In genomic region chr8:123042158-123042973, GRCm38 (mm10) we compare ENCODE assay signal across 8 mouse cellular contexts. TPM values are rescaled to one million over a fixed set of nuclear protein-coding genes. Genes with fewer than 3 reads are reported as not detected.
DNase-seq lines count a peak whose midpoint lies in the region; ATAC-seq and TF ChIP-seq lines count a peak whose summit lies in the region.

TSS of gene Ankrd11 (minus strand) at chr8:123042277.

- peak; percentile 97 for ATAC-seq in heart, embryonic 15.5 days (replicated peaks; ENCODE audit: insufficient number of reproducible peaks, insufficient read depth, low FRiP score, low read depth)
- ATAC-seq in liver, embryonic 14.5 days (ENCODE audit: insufficient read depth): peak; percentile 93
- ATAC-seq in neural tube, embryonic 11.5 days (ENCODE audit: insufficient read depth, low FRiP score, low TSS enrichment): peak; percentile 97
- ATAC-seq in stomach, postnatal 0 days (ENCODE audit: low FRiP score, low TSS enrichment): peak; percentile 98

- DNase-seq in CD8-positive naive resting alpha-beta T cell, adult 2 months (ENCODE audit: low read depth in 2 of 2, low spot score in 2 of 2): peak; percentile 99
- DNase-seq in c-Kit-positive CD71-negative TER-119-negative erythroid progenitor cells, embryonic 14.5 days (ENCODE audit: low read depth): peak; percentile 98
- peak; percentile 100 for DNase-seq in forebrain, embryonic 10.5 days (ENCODE audit: extremely low spot score, low spot score)
- DNase-seq in kidney, postnatal 25 days: peak; percentile 99 to 100
- peak; percentile 99 for DNase-seq in liver, embryonic 14.5 days (ENCODE audit: low read depth in 3 of 3, low spot score in 3 of 3)
- peak; percentile 100 for DNase-seq in neural tube, embryonic 11.5 days (ENCODE audit: low spot score)
- DNase-seq in stomach, postnatal 0 days (ENCODE audit: low spot score): peak; percentile 99

- under 1% methylated on average over 91 of the region's 91 CpGs for WGBS in forebrain, embryonic 10.5 days
- WGBS in heart, embryonic 15.5 days: 0% methylated on average over 77 of the region's 91 CpGs
- WGBS in liver, embryonic 14.5 days (ENCODE audit: insufficient replicate concordance): under 1% methylated on average over 88 of the region's 91 CpGs
- 0% methylated on average over 82 of the region's 91 CpGs for WGBS in neural tube, embryonic 11.5 days
- under 1% methylated on average over 73 of the region's 91 CpGs for WGBS in stomach, postnatal 0 days

- H3K9ac ChIP-seq in heart, embryonic 15.5 days: peak within 1 kb of the TSS; percentile 96
- peak within 1 kb of the TSS; percentile 99 for H3K9ac ChIP-seq in liver, embryonic 14.5 days (replicated peaks)
- H3K9ac ChIP-seq in neural tube, embryonic 11.5 days (ENCODE audit: low read length): peak within 1 kb of the TSS; percentile 99
- peak within 1 kb of the TSS; percentile 100 for H3K9ac ChIP-seq in stomach, postnatal 0 days (ENCODE audit: low read length)

- peaks cover 45% of the 10 kb centered on the region for H3K4me1 ChIP-seq in forebrain, embryonic 10.5 days
- peaks cover 40% of the 10 kb centered on the region for H3K4me1 ChIP-seq in heart, embryonic 15.5 days (replicated peaks)
- peaks cover 33 to 35% of the 10 kb centered on the region in 2 experiments for H3K4me1 ChIP-seq in liver, embryonic 14.5 days (replicated peaks; ENCODE audit: control insufficient read depth in 2 of 2, insufficient read depth in 2 of 2, low read length in 1 of 2)
- peaks cover 23% of the 10 kb centered on the region for H3K4me1 ChIP-seq in neural tube, embryonic 11.5 days (ENCODE audit: control insufficient read depth, insufficient read depth, low read length)
- peaks cover 3% of the 10 kb centered on the region; the same call in 1 of the 2 replicates for H3K4me1 ChIP-seq in stomach, postnatal 0 days (replicated peaks; ENCODE audit: control insufficient read depth, insufficient read depth)

- peak within 1 kb of the TSS; percentile 99 for H3K27ac ChIP-seq in forebrain, embryonic 10.5 days
- H3K27ac ChIP-seq in heart, embryonic 15.5 days: peak within 1 kb of the TSS; percentile 99
- peak within 1 kb of the TSS; percentile 92 for H3K27ac ChIP-seq in liver, embryonic 14.5 days
- peak within 1 kb of the TSS; percentile 96 for H3K27ac ChIP-seq in neural tube, embryonic 11.5 days (ENCODE audit: low read depth, low read length)
- H3K27ac ChIP-seq in stomach, postnatal 0 days (replicated peaks): peak within 1 kb of the TSS; percentile 99

- TF ChIP-seq CTCF in liver, embryonic 14.5 days (IDR thresholded peaks at IDR 0.05; ENCODE audit: low read depth): peak; percentile 60
- TF ChIP-seq CTCF in stomach, postnatal 0 days (IDR thresholded peaks at IDR 0.05; ENCODE audit: low read depth): peak; percentile 58

- H3K27me3 ChIP-seq in forebrain, embryonic 10.5 days (ENCODE audit: poor library complexity, severe bottlenecking): no peaks in the 10 kb centered on the region
- H3K27me3 ChIP-seq in heart, embryonic 15.5 days: no peaks in the 10 kb centered on the region
- no peaks in the 10 kb centered on the region for H3K27me3 ChIP-seq in liver, embryonic 14.5 days (ENCODE audit: control insufficient read depth, insufficient read depth, low read length)
- no peaks in the 10 kb centered on the region for H3K27me3 ChIP-seq in neural tube, embryonic 11.5 days (ENCODE audit: control insufficient read depth, insufficient read depth, low read length)
- H3K27me3 ChIP-seq in stomach, postnatal 0 days (ENCODE audit: control insufficient read depth, insufficient read depth, low read length): no peaks in the 10 kb centered on the region

- peaks cover 16% of the 10 kb centered on the region for H3K36me3 ChIP-seq in forebrain, embryonic 10.5 days (replicated peaks)
- no peaks in the 10 kb centered on the region for H3K36me3 ChIP-seq in heart, embryonic 15.5 days
- H3K36me3 ChIP-seq in liver, embryonic 14.5 days (replicated peaks; ENCODE audit: control insufficient read depth, insufficient read depth, low read depth): peaks cover 4% of the 10 kb centered on the region; the same call in 1 of the 2 replicates
- no peaks in the 10 kb centered on the region for H3K36me3 ChIP-seq in neural tube, embryonic 11.5 days (ENCODE audit: control insufficient read depth, insufficient read depth, low read length)
- no peaks in the 10 kb centered on the region for H3K36me3 ChIP-seq in stomach, postnatal 0 days (ENCODE audit: control insufficient read depth, insufficient read depth, low read length)

- H3K4me3 ChIP-seq in forebrain, embryonic 10.5 days: peak within 1 kb of the TSS; percentile 100
- peak within 1 kb of the TSS; percentile 91 for H3K4me3 ChIP-seq in heart, embryonic 15.5 days
- peak within 1 kb of the TSS; percentile 76 to 89 for H3K4me3 ChIP-seq in liver, embryonic 14.5 days (ENCODE audit: insufficient read depth in 1 of 2, low read depth in 2 of 2, low read length in 2 of 2)
- peak within 1 kb of the TSS; percentile 100 for H3K4me3 ChIP-seq in neural tube, embryonic 11.5 days (ENCODE audit: low read depth, low read length)
- H3K4me3 ChIP-seq in stomach, postnatal 0 days (ENCODE audit: low read depth, low read length): peak within 1 kb of the TSS; percentile 100

- no peaks in the 10 kb centered on the region for H3K9me3 ChIP-seq in forebrain, embryonic 10.5 days
- no peaks in the 10 kb centered on the region for H3K9me3 ChIP-seq in heart, embryonic 15.5 days (replicated peaks)
- H3K9me3 ChIP-seq in liver, embryonic 14.5 days (ENCODE audit: control insufficient read depth, low read length): no peaks in the 10 kb centered on the region
- H3K9me3 ChIP-seq in neural tube, embryonic 11.5 days (ENCODE audit: control insufficient read depth, low read length): no peaks in the 10 kb centered on the region
- no peaks in the 10 kb centered on the region for H3K9me3 ChIP-seq in stomach, postnatal 0 days (ENCODE audit: control insufficient read depth, low read length)

- peak; percentile 70 for TF ChIP-seq EP300 in liver, embryonic 14.5 days (IDR thresholded peaks at IDR 0.05; ENCODE audit: low read depth)
- no peak for TF ChIP-seq EP300 in stomach, postnatal 0 days (optimal IDR thresholded peaks at IDR 0.05)

- peak within 1 kb of the TSS; percentile 78 for H3K4me2 ChIP-seq in heart, embryonic 15.5 days
- peak within 1 kb of the TSS; percentile 96 for H3K4me2 ChIP-seq in liver, embryonic 14.5 days (ENCODE audit: low read depth)
- peak within 1 kb of the TSS; percentile 89 for H3K4me2 ChIP-seq in neural tube, embryonic 11.5 days (ENCODE audit: low read depth)
- H3K4me2 ChIP-seq in stomach, postnatal 0 days (replicated peaks; ENCODE audit: low read depth): peak within 1 kb of the TSS; percentile 62

RNA-seq across cellular contexts. Expression of gene Ankrd11, which starts in this region (rescaled TPM):
- polyA plus RNA-seq in forebrain, embryonic 10.5 days (2016; fragmentation: Nextera tagmentation; extraction: Ambion mirVana): 33.4 and 33.8 TPM in 2 replicates
- 39.6 and 51.5 TPM in 2 replicates for polyA plus RNA-seq in heart, embryonic 15.5 days (2015; fragmentation: Nextera tagmentation; extraction: Ambion mirVana)
- 9.9 and 12.4 TPM in 2 replicates for polyA plus RNA-seq in liver, embryonic 14.5 days (2012; rRNA removed)
- polyA plus RNA-seq in liver, embryonic 14.5 days (2014; fragmentation: Nextera tagmentation; extraction: Ambion mirVana): 10.8 and 18.5 TPM in 2 replicates
- polyA plus RNA-seq in neural tube, embryonic 11.5 days (2014; fragmentation: Nextera tagmentation; extraction: Ambion mirVana): 83.2 and 88.3 TPM in 2 replicates
- polyA plus RNA-seq in stomach, postnatal 0 days (2015; fragmentation: Nextera tagmentation; extraction: Ambion mirVana): 35.0 and 35.8 TPM in 2 replicates

Comparison
In these comparisons a context has a peak if more than half of its experiments do, and no peak if none do; other contexts are left out.
1. Peak in every context shown above with its lines: DNase-seq, ATAC-seq, H3K4me3 ChIP-seq and H3K27ac ChIP-seq.